Mouse (Mus musculus) ES-Bruce4 (cell line): ENCODE data around the gene Ptcd1.

Experiments used
- CTCF ChIP-seq: IDR thresholded peaks from one replicate; pipeline ENCODE4 v1.8.1; 2011; ENCODE audit warnings: low read depth, low read length
- EP300 ChIP-seq: IDR thresholded peaks from 2 replicates; pipeline ENCODE4 v1.6.1; 2011; ENCODE audit warnings: low read depth, low read length; ENCODE audit not compliant: insufficient read depth
- POLR2A ChIP-seq: IDR thresholded peaks from one replicate; pipeline ENCODE4 v1.8.1; 2011; ENCODE audit warnings: low read length; ENCODE audit not compliant: insufficient read depth

- TF ChIP-seq POLR2A (no peak), CTCF (no peak), EP300 (no peak)
These were observed 51.2 kb downstream of the Ptcd1 start for GRCm38 (mm10) chr5:145115736-145116135.
